Mouse (Mus musculus) heart, embryonic 15.5 days (tissue): ENCODE measurements around the gene Utp14b. TPM values are rescaled to one million over a fixed set of nuclear protein-coding genes. Genes with fewer than 3 reads are reported as not detected.

Experiments used
- ATAC-seq: fragments of 200-750 bp; cut with Nextera tagmentation; replicated peaks from 2 replicates; pipeline ENCODE4 v1.8.0; 2017; ENCODE audit warnings: low read depth, moderate TSS enrichment; ENCODE audit not compliant: insufficient number of reproducible peaks, insufficient read depth, low FRiP score
- H3K27ac ChIP-seq: fragments of 300-500 bp; sonication (generic); 2 replicates; pipeline ENCODE4 v1.5.1; 2015; ENCODE audit warnings: mild to moderate bottlenecking, inconsistent platforms
- H3K27me3 ChIP-seq: fragments of 300-500 bp; sonication (generic); 2 replicates; pipeline ENCODE4 v1.6.1; 2015; ENCODE audit warnings: inconsistent platforms
- H3K36me3 ChIP-seq: fragments of 300-500 bp; sonication (generic); 2 replicates; pipeline ENCODE4 v1.6.1; 2015; ENCODE audit warnings: mild to moderate bottlenecking, inconsistent platforms
- H3K4me1 ChIP-seq: fragments of 300-500 bp; sonication (generic); replicated peaks from 2 replicates; pipeline ENCODE4 v1.6.1; 2015; ENCODE audit warnings: inconsistent platforms
- H3K4me2 ChIP-seq: fragments of 300-500 bp; sonication (generic); 2 replicates; pipeline ENCODE4 v1.6.1; 2015; ENCODE audit warnings: inconsistent platforms, mild to moderate bottlenecking, moderate library complexity
- H3K4me3 ChIP-seq: fragments of 300-500 bp; sonication (generic); 2 replicates; pipeline ENCODE4 v1.5.1; 2015; ENCODE audit warnings: mild to moderate bottlenecking, inconsistent platforms
- H3K9ac ChIP-seq: fragments of 300-500 bp; sonication (generic); 2 replicates; pipeline ENCODE4 v1.6.1; 2015; ENCODE audit warnings: mild to moderate bottlenecking, inconsistent platforms
- H3K9me3 ChIP-seq: fragments of 300-500 bp; sonication (generic); replicated peaks from 2 replicates; pipeline ENCODE4 v1.6.1; 2016; ENCODE audit warnings: inconsistent platforms
- WGBS: fragments of 180-500 bp; shearing (Covaris S2); methylation state at CpG from one replicate; pipeline ENCODE4 v1.1.7; 2015; ENCODE audit warnings: mixed read lengths; 5-methylcytosine and 5-hydroxymethylcytosine counted together
- polyA plus RNA-seq: library from polyadenylated mRNA; unstranded; fragments of >200 nt; fragmentation: Nextera tagmentation; extraction: Ambion mirVana; gene quantifications from 2 replicates; pipeline ENCODE4 v1.2.1, GENCODE M21; 2015

The Utp14b gene
- polyA plus RNA-seq, 1 experiment from 2014 or later: 1.8 TPM

DNA sequence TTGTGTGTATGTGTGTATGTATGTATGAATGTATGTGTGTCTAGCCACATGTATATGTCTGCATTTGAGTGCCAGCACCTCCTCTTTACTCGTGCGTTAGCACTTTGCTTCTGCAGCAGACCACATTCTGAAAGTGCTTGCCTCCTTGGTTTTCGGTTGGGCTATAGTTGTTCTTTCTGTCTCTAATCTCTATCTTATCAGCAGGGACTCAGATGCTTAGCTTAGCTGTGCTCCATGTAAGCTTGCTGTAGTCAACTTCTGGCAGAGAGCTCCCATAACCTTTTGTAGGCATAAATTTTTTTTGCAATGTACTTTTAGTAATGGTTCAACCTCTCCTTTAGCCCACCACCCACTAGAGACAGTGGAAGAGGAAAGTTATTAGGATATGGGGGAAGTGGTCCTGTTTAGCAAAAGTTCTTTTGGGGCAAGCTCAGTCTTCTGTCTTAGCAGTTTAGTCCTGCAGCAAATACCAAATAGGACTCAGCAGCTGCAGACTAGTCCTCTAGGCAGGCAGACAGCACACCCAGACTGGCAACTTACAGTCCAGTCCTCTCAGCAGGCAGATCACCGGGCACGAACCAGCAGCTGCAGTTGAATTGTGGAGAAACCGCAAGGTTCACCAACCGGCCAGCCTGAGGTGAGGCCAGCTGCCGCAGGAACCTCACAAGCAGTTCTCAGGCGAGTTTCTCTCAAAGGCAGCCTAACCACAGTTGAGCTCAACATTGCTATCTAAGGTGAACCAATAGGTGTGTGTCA, 36.8 kb downstream of the Utp14b start:
- H3K4me2 ChIP-seq: no peak overlapping the region
- H3K4me1 ChIP-seq: peaks cover 10% of the 10 kb centered on the region
- H3K9ac ChIP-seq: no peak overlapping the region
- H3K4me3 ChIP-seq: no peak overlapping the region
- WGBS: 76% methylated on average over 9 of the region's 9 CpGs
- H3K9me3 ChIP-seq: no peaks in the 10 kb centered on the region
- peaks cover 53% of the 10 kb centered on the region for H3K36me3 ChIP-seq
- H3K27me3 ChIP-seq: no peaks in the 10 kb centered on the region
- no peak overlapping the region for H3K27ac ChIP-seq
- no peak for ATAC-seq

DNA sequence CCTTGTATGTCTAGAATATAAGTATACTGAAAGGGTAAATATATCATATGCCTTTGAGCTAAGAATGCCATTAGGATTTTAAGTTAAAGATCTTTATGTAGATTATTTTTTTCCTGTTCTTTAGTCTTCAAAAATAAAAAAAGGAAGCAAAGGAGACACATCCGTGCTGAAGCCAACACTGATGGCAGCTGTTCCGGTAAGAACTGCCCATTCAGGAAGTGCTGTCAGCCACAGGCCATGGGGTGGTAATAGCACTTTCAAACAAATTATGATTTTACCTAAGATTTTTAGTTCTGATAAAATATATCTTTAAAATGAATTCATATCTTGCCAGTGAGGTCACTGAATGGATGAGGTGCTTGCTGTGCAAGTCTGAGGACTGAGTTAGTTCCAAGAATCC, 38.5 kb downstream of the Utp14b start:
- H3K36me3 ChIP-seq: peaks cover 57% of the 10 kb centered on the region
- no peaks in the 10 kb centered on the region for H3K9me3 ChIP-seq
- no peak overlapping the region for H3K4me3 ChIP-seq
- no peak overlapping the region for H3K4me2 ChIP-seq
- H3K9ac ChIP-seq: no peak overlapping the region
- 68% methylated on average over 2 of the region's 2 CpGs for WGBS
- H3K27ac ChIP-seq: no peak overlapping the region
- peaks cover 10% of the 10 kb centered on the region for H3K4me1 ChIP-seq
- ATAC-seq: no peak
- no peaks in the 10 kb centered on the region for H3K27me3 ChIP-seq

DNA sequence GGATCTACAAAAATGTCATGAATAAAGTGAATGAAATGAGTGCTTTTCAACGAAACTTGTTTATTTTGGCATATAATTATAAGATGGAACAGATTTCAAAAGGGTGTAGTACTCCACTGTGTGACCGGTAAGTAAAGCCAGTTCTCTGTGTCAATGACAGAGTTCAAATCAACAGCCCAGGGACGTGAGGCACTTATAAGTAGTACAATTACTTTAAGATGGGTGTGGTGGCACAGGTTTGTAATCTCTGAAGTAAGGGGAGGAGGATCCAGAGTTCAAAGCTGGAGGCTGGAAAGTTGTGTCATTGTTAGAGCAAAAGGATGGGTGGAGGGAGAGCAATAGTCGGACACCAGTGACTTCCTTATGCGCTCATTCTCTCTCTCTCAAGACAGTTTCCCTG, 39.1 kb downstream of the Utp14b start:
- 86% methylated on average over 5 of the region's 5 CpGs for WGBS
- Histone ChIP-seq H3K4me3 (no peak overlapping the region), H3K27me3 (no peaks in the 10 kb centered on the region), H3K36me3 (peaks cover 60% of the 10 kb centered on the region), H3K27ac (no peak overlapping the region), H3K4me1 (peaks cover 10% of the 10 kb centered on the region), H3K9me3 (no peaks in the 10 kb centered on the region), H3K9ac (no peak overlapping the region), H3K4me2 (no peak overlapping the region)
- no peak for ATAC-seq

DNA sequence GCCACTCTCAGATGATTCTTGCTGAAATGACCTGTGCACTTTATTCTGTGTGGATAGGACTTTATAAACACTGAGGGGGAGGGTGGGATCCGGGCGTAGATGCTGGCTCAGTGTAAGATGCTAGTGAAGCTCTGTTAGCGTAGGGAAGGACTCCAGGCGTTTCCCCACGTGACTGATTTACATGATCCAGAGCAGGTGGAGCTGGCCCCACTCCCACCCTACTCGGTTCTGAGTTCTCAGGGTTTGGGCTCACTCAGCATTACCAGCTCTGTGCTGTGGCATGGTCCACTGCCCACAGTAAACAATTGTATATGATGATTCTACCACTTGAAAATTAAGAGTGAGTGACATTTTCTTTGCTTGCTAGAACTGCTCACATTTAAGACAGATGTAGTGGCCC, 40.3 kb downstream of the Utp14b start:
- 79% methylated on average over 6 of the region's 6 CpGs for WGBS
- H3K36me3 ChIP-seq: peaks cover 60% of the 10 kb centered on the region

DNA sequence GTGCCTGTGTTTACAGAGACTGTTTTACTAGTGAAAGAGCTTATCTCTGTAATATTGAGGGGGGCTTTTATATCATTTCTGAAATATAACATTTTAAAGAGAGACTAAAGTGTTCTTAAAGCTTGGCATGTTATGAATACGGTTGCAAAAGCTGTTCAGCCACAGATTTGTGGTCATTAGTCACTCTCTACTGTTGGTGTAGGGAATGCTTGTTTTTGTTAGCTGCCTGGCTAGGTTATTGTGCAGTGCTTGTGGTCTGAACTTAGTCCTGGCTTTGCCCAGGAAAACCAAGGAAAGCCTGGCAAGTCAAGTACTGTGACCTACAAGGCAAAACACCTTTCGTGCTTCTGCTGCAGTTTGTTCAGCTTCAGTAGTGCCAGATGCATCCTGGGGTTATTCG, 43.9 kb downstream of the Utp14b start:
- H3K36me3 ChIP-seq: peaks cover 65% of the 10 kb centered on the region
- WGBS: 87% methylated on average over 3 of the region's 3 CpGs

More for the DNA sequence above, 40.3 kb downstream of the Utp14b start:
- no peaks in the 10 kb centered on the region for H3K27me3 ChIP-seq
- H3K27ac ChIP-seq: no peak overlapping the region
- no peaks in the 10 kb centered on the region for H3K9me3 ChIP-seq
- H3K4me3 ChIP-seq: no peak overlapping the region
- H3K4me2 ChIP-seq: no peak overlapping the region
- H3K9ac ChIP-seq: no peak overlapping the region
- H3K4me1 ChIP-seq: peaks cover 14% of the 10 kb centered on the region
- ATAC-seq: no peak

DNA sequence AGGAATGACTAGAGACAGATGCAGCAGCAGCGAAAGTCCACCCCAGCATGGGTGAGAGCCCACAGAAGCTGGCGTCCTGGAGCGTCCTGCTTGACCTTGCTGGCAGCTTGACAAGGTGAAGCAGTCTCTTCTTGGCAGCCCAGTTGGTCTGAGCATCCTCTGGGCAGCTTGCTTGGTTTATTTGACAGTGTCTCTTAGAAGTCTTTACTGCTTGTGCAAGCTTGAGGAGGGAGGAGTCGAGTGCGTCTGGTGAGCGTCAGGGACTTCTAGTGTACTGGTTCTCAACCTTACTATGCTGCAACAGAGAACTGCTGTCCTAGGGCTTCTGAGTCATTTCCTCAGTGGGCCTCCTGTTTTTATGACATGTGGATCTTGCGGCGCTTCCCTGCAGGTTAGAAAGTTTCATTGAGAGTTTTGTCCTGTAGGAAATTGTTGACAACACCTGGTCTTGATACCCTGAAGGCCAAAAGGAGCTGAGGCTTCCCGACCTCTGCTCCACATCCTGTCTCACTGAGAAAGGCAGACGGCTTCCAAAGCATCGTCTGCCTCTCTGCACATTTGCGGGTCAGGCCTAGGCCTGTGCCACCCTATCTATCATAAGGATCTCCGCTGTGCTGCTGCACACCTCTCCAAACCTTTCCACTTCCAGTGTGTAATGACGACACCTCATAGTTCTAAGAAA, 44.6 kb downstream of the Utp14b start:
- no peaks in the 10 kb centered on the region for H3K9me3 ChIP-seq
- no peak overlapping the region for H3K9ac ChIP-seq
- no peak for ATAC-seq
- 65% methylated on average over 14 of the region's 14 CpGs for WGBS
- peaks cover 5% of the 10 kb centered on the region for H3K4me1 ChIP-seq
- H3K27ac ChIP-seq: no peak overlapping the region
- peaks cover 59% of the 10 kb centered on the region for H3K36me3 ChIP-seq
- H3K4me2 ChIP-seq: no peak overlapping the region
- H3K27me3 ChIP-seq: no peaks in the 10 kb centered on the region
- H3K4me3 ChIP-seq: no peak overlapping the region

More for the DNA sequence above, 43.9 kb downstream of the Utp14b start:
- Histone ChIP-seq H3K4me3 (no peak overlapping the region), H3K9me3 (no peaks in the 10 kb centered on the region), H3K9ac (no peak overlapping the region), H3K27me3 (no peaks in the 10 kb centered on the region), H3K4me1 (peaks cover 5% of the 10 kb centered on the region), H3K4me2 (no peak overlapping the region), H3K27ac (no peak overlapping the region)
- ATAC-seq: no peak

DNA sequence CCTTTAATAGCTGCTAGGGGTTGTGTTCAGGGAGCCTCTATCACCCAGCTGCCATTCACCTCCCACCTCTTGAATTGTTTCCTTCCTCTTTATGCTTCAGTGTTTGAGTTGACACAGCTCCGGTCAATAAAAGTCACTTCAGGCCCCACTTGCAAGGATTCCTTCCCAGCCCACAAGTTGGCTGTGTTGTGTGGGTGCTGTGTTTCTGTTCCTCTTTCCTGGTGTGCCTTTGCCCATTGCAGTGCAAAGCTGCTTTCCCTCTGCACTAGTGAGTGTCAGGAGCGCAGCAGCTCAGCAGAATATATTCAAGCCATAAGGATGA, 45.1 kb downstream of the Utp14b start:
- peaks cover 59% of the 10 kb centered on the region for H3K36me3 ChIP-seq
- no peak overlapping the region for H3K4me3 ChIP-seq
- no peaks in the 10 kb centered on the region for H3K27me3 ChIP-seq
- 71% methylated on average over 2 of the region's 2 CpGs for WGBS
- no peak overlapping the region for H3K4me2 ChIP-seq
- H3K4me1 ChIP-seq: peaks cover 5% of the 10 kb centered on the region
- H3K9me3 ChIP-seq: no peaks in the 10 kb centered on the region
- no peak overlapping the region for H3K27ac ChIP-seq
- no peak overlapping the region for H3K9ac ChIP-seq
- ATAC-seq: no peak

DNA sequence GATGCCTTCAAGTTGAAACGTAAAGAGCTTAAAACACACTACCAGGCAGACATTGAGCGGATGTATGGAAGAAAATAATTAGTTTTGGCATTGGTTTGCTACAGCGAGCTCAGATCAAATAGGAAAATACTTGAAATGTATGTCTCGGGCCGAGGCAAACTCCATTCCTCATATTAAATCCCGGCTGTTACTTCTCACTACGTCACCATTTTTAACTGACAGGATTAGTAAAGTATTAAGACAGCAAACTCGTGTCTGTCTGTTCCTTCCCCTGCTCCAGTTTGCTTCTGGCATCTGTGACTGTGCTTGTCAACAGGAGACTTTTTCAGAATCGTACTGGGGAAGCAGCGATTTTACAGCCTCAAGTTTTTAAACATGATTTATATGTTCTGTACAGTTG, 48.5 kb downstream of the Utp14b start:
- H3K27ac ChIP-seq: no peak overlapping the region
- 68% methylated on average over 10 of the region's 10 CpGs for WGBS
- H3K4me3 ChIP-seq: no peak overlapping the region
- no peak for ATAC-seq
- peaks cover 5% of the 10 kb centered on the region for H3K4me1 ChIP-seq
- peaks cover 39% of the 10 kb centered on the region for H3K36me3 ChIP-seq
- no peak overlapping the region for H3K9ac ChIP-seq
- no peak overlapping the region for H3K4me2 ChIP-seq
- no peaks in the 10 kb centered on the region for H3K9me3 ChIP-seq
- no peaks in the 10 kb centered on the region for H3K27me3 ChIP-seq

DNA sequence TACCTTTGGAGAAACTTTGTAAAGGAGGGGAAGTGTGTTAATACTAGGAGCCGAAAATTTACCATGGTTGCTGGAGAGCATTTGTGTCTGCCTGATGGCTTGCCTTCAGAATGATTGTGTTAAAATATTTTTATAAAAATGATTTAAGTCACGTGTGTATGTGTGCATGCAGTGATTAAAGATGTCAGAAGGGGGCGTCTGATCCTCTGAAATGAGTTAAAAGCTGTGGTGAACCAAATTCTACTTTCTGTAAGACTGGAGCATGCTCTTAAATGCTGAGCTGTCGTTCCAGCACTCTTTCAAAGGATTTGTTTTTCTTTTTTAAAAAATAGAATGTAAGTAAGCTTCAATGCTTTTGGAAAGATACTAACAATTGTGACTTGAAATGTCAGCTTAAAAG, 49.4 kb downstream of the Utp14b start:
- H3K9ac ChIP-seq: no peak overlapping the region
- ATAC-seq: no peak
- H3K36me3 ChIP-seq: peaks cover 29% of the 10 kb centered on the region; the same call in 1 of the 2 replicates
- no peak overlapping the region for H3K4me2 ChIP-seq
- no peaks in the 10 kb centered on the region for H3K9me3 ChIP-seq
- no peak overlapping the region for H3K27ac ChIP-seq
- H3K27me3 ChIP-seq: no peaks in the 10 kb centered on the region
- WGBS: 59% methylated on average over 4 of the region's 4 CpGs
- H3K4me3 ChIP-seq: no peak overlapping the region
- peaks cover 2% of the 10 kb centered on the region; the same call in 1 of the 2 replicates for H3K4me1 ChIP-seq

DNA sequence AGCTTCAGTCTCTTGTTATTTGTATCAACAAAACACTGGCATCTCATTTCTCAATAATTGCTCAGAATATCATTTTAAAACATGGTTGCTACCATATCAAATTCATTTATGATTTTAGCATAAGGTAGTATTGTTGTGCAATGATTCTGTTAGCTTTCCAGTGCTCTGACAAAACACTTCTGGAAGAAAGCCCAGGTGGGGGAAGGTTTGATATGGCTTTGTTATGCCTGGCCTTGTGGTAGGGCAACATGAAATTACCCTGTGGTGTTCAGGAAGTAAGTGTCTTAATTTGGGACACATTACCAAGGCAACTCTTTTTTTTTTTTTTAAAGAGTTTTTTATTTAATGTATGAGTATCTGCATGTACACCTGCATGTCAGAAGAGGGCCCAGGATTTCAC, 52.2 kb downstream of the Utp14b start:
- Histone ChIP-seq H3K4me1 (no peaks in the 10 kb centered on the region), H3K36me3 (peaks cover 7% of the 10 kb centered on the region; the same call in 1 of the 2 replicates), H3K9me3 (no peaks in the 10 kb centered on the region), H3K27me3 (no peaks in the 10 kb centered on the region), H3K27ac (no peak overlapping the region), H3K9ac (no peak overlapping the region), H3K4me3 (no peak overlapping the region), H3K4me2 (no peak overlapping the region)
- ATAC-seq: no peak

DNA sequence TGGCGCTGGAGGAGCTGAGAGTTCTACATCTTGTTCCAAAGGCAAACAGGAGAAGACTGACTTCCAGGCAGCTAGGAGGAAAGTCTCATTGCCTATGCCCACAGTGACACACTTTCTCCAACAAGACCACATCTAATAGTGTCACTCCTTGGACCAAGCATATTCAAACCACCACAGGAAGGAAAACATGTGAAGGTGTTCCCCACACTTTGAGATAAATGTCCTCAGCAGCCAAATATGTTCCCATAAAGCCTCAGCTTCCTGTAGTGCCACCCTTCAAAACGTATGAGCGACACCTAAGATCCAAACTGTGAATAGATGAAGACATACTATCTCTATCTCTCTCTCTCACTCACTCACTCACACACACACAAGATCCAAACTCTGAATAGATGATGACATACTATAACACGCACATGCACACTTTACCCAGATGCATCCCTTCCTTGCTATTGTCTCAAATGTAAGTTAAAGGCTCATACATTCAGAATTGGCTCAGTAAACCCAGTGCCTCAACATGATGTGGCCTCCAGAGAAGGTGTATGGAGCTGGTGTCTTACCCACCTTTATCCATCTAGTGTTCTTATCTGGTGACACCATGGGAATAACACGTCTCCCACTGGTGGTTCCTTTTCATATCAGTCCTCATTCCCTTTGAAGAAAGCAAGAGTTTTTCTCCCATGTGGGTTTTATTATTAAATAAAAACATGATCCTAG, 52.9 kb downstream of the Utp14b start:
- H3K4me3 ChIP-seq: no peak overlapping the region
- ATAC-seq: no peak
- no peaks in the 10 kb centered on the region for H3K9me3 ChIP-seq
- H3K4me2 ChIP-seq: no peak overlapping the region
- no peaks in the 10 kb centered on the region for H3K4me1 ChIP-seq
- WGBS: 72% methylated on average over 5 of the region's 5 CpGs
- H3K9ac ChIP-seq: no peak overlapping the region
- H3K27me3 ChIP-seq: no peaks in the 10 kb centered on the region
- no peaks in the 10 kb centered on the region; the same call in 1 of the 2 replicates for H3K36me3 ChIP-seq
- H3K27ac ChIP-seq: no peak overlapping the region
